Mouse (Mus musculus) midbrain, postnatal 0 days (tissue): ENCODE measurements around the gene Polr2j. TPM values are rescaled to one million over a fixed set of nuclear protein-coding genes. Genes with fewer than 3 reads are reported as not detected.

Experiments used
- ATAC-seq: fragments of 200-750 bp; cut with Nextera tagmentation; 2 replicates; pipeline ENCODE4 v1.8.0; 2017; ENCODE audit warnings: moderate number of reproducible peaks, mild to moderate bottlenecking, moderate TSS enrichment, moderate library complexity; ENCODE audit not compliant: low FRiP score
- DNase-seq: peaks from one replicate; pipeline ENCODE4 v3.0.0-alpha.2; 2015; ENCODE audit warnings: low spot score
- H3K27ac ChIP-seq: fragments of 300-500 bp; sonication (generic); 2 replicates; pipeline ENCODE4 v1.5.1; 2014; ENCODE audit warnings: low read depth, mild to moderate bottlenecking, low read length, mixed read lengths
- H3K27me3 ChIP-seq: fragments of 300-500 bp; sonication (generic); 2 replicates; pipeline ENCODE4 v1.6.1; 2014; ENCODE audit warnings: low read length, control low read depth, mixed read lengths; ENCODE audit not compliant: insufficient read depth
- H3K36me3 ChIP-seq: fragments of 300-500 bp; sonication (generic); 2 replicates; pipeline ENCODE4 v1.6.1; 2014; ENCODE audit warnings: low read length, control low read depth, mixed read lengths; ENCODE audit not compliant: insufficient read depth
- H3K4me1 ChIP-seq: fragments of 300-500 bp; sonication (generic); 2 replicates; pipeline ENCODE4 v1.6.1; 2014; ENCODE audit warnings: mild to moderate bottlenecking, control low read depth, antibody characterized with exemption, low read length, mixed read lengths; ENCODE audit not compliant: insufficient read depth
- H3K4me2 ChIP-seq: fragments of 300-500 bp; sonication (generic); 2 replicates; pipeline ENCODE4 v1.6.1; 2014; ENCODE audit warnings: low read depth, mild to moderate bottlenecking, low read length, mixed read lengths; ENCODE audit not compliant: poor library complexity, severe bottlenecking
- H3K4me3 ChIP-seq: fragments of 300-500 bp; sonication (generic); 2 replicates; pipeline ENCODE4 v1.5.1; 2014; ENCODE audit warnings: low read depth, mild to moderate bottlenecking, low read length, moderate library complexity
- H3K9ac ChIP-seq: fragments of 300-500 bp; sonication (generic); replicated peaks from 2 replicates; pipeline ENCODE4 v1.6.1; 2014; ENCODE audit warnings: mild to moderate bottlenecking, low read length, moderate library complexity, mixed read lengths; ENCODE audit not compliant: poor library complexity, severe bottlenecking
- H3K9me3 ChIP-seq: fragments of 300-500 bp; sonication (generic); 2 replicates; pipeline ENCODE4 v1.6.1; 2016; ENCODE audit warnings: low read length, control low read depth
- CTCF ChIP-seq: IDR thresholded peaks from 2 replicates; pipeline ENCODE4 v1.5.1; 2016; ENCODE audit warnings: antibody characterized with exemption, mild to moderate bottlenecking
- WGBS: fragments of 180-500 bp; shearing (Covaris S2); extraction: QIAGEN DNeasy Blood & Tissue Kit; methylation state at CpG from one replicate; pipeline ENCODE4 v1.1.7; 2014; 5-methylcytosine and 5-hydroxymethylcytosine counted together
- microRNA-seq: library from miRNA; unstranded; fragments of <30 nt; microRNA quantifications from one replicate; pipeline ENCODE4, GENCODE M21; 2016; ENCODE audit warnings: borderline number of aligned reads
- polyA plus RNA-seq: library from polyadenylated mRNA; unstranded; fragments of >200 nt; fragmentation: Nextera tagmentation; extraction: Ambion mirVana; gene quantifications from 2 replicates; pipeline ENCODE4 v1.2.1, GENCODE M21; 2015
- total RNA-seq: library from RNA; depleted of rRNA; stranded (reverse); fragments of >200 nt; gene quantifications from 2 replicates; pipeline ENCODE4 v1.2.3, GENCODE M21; 2014; rRNA removed

Gene Polr2j
- total and polyA plus RNA-seq, 2 experiments from 2014 or later = 142 to 237 TPM

- Histone ChIP-seq H3K4me1 (peaks cover 5% of the 10 kb centered on the region; the same call in 1 of the 2 replicates), H3K4me2 (peak overlapping the region; percentile 81), H3K9ac (peak overlapping the region; percentile 74; the same call in 1 of the 2 replicates), H3K27me3 (no peaks in the 10 kb centered on the region), H3K9me3 (no peaks in the 10 kb centered on the region), H3K36me3 (0 out of 2 replicates have a peak, but pooled peaks cover 4% of the 10 kb centered on the region), H3K27ac (peak overlapping the region; percentile 84; the same call in 1 of the 2 replicates), H3K4me3 (peak overlapping the region; percentile 55)
- DNase-seq = no peak
- 38% methylated on average over 17 of the region's 17 CpGs for WGBS
- TF ChIP-seq CTCF = no peak
- no peak for ATAC-seq
These were observed 55.2 kb downstream of the Polr2j start for GRCm38 (mm10) chr5:136171363-136172341.

Small RNAs within 50 kb of the gene (microRNA-seq; reads per million reads assigned to microRNA genes)
- 2.7 reads per million for gene Mir7035

Other genes starting within 250 kb of the Polr2j start
- 26.2 and 28.8 TPM in 2 replicates for gene Hspb1, start 228.7 kb upstream of the Polr2j start, total RNA-seq
- gene Hspb1, start 228.7 kb upstream of the Polr2j start, polyA plus RNA-seq = 19.2 and 19.3 TPM in 2 replicates
- gene Ywhag, start 182.0 kb upstream of the Polr2j start, total RNA-seq = 357 and 411 TPM in 2 replicates
- gene Ywhag, start 182.0 kb upstream of the Polr2j start, polyA plus RNA-seq = 906 and 919 TPM in 2 replicates
- gene Ssc4d, start 142.1 kb upstream of the Polr2j start, total RNA-seq = 8.0 and 8.9 TPM in 2 replicates
- gene Ssc4d, start 142.1 kb upstream of the Polr2j start, polyA plus RNA-seq = 3.6 TPM in 2 replicates
- 0.99 TPM in 1 of 2 replicates, not detected in the other for gene Zp3, start 136.5 kb upstream of the Polr2j start, total RNA-seq
- 0.21 and 0.27 TPM in 2 replicates for gene Zp3, start 136.5 kb upstream of the Polr2j start, polyA plus RNA-seq
- 22.3 and 25.4 TPM in 2 replicates for gene Dtx2, start 121.8 kb upstream of the Polr2j start, total RNA-seq
- 20.1 and 20.5 TPM in 2 replicates for gene Dtx2, start 121.8 kb upstream of the Polr2j start, polyA plus RNA-seq
- gene Upk3b, start 78.1 kb upstream of the Polr2j start, total RNA-seq = not detected in 2 replicates
- gene Upk3b, start 78.1 kb upstream of the Polr2j start, polyA plus RNA-seq = not detected in 2 replicates
- not detected in 2 replicates for gene Upk3bl, start 62.1 kb upstream of the Polr2j start, total RNA-seq
- gene Upk3bl, start 62.1 kb upstream of the Polr2j start, polyA plus RNA-seq = not detected in 2 replicates
- 30.6 and 31.3 TPM in 2 replicates for gene Rasa4, start 32.7 kb upstream of the Polr2j start, total RNA-seq
- 26.8 and 29.6 TPM in 2 replicates for gene Rasa4, start 32.7 kb upstream of the Polr2j start, polyA plus RNA-seq
- 25.4 and 33.2 TPM in 2 replicates for gene Lrwd1, start 19.4 kb downstream of the Polr2j start, total RNA-seq
- 16.3 and 16.5 TPM in 2 replicates for gene Lrwd1, start 19.4 kb downstream of the Polr2j start, polyA plus RNA-seq
- 16.7 and 21.2 TPM in 2 replicates for gene Alkbh4, start 19.5 kb downstream of the Polr2j start, total RNA-seq
- gene Alkbh4, start 19.5 kb downstream of the Polr2j start, polyA plus RNA-seq = 15.0 and 17.6 TPM in 2 replicates
- 108 and 136 TPM in 2 replicates for gene Orai2, start 54.1 kb downstream of the Polr2j start, total RNA-seq
- 68.8 and 70.8 TPM in 2 replicates for gene Orai2, start 54.1 kb downstream of the Polr2j start, polyA plus RNA-seq
- 7.9 and 24.0 TPM in 2 replicates for gene Prkrip1, start 82.3 kb downstream of the Polr2j start, total RNA-seq
- 64.9 and 68.9 TPM in 2 replicates for gene Prkrip1, start 82.3 kb downstream of the Polr2j start, polyA plus RNA-seq
- gene Sh2b2, start 129.9 kb downstream of the Polr2j start, total RNA-seq = 51.2 and 58.0 TPM in 2 replicates
- gene Sh2b2, start 129.9 kb downstream of the Polr2j start, polyA plus RNA-seq = 20.9 and 21.6 TPM in 2 replicates